Mouse (Mus musculus) limb, embryonic 12.5 days (tissue): Measurements from ENCODE around the gene Cacna1a. TPM values are rescaled to one million over a fixed set of nuclear protein-coding genes. Genes with fewer than 3 reads are reported as not detected.

Source experiments
- ATAC-seq: fragments of 200-750 bp; cut with Nextera tagmentation; 2 replicates; pipeline ENCODE4 v1.8.0; 2017; ENCODE audit warnings: low read depth, moderate TSS enrichment; ENCODE audit not compliant: insufficient number of reproducible peaks, insufficient read depth, low FRiP score, low TSS enrichment
- H3K27ac ChIP-seq: fragments of 300-500 bp; sonication (generic); 2 replicates; pipeline ENCODE4 v1.5.1; 2016; ENCODE audit warnings: mild to moderate bottlenecking, moderate library complexity
- H3K27me3 ChIP-seq: fragments of 300-500 bp; sonication (generic); 2 replicates; pipeline ENCODE4 v1.6.1; 2016; ENCODE audit warnings: mild to moderate bottlenecking, moderate library complexity
- H3K36me3 ChIP-seq: fragments of 300-500 bp; sonication (generic); 2 replicates; pipeline ENCODE4 v1.6.1; 2016; ENCODE audit warnings: mild to moderate bottlenecking, moderate library complexity
- H3K4me1 ChIP-seq: fragments of 300-500 bp; sonication (generic); replicated peaks from 2 replicates; pipeline ENCODE4 v1.6.1; 2016
- H3K4me2 ChIP-seq: fragments of 300-500 bp; sonication (generic); 2 replicates; pipeline ENCODE4 v1.6.1; 2016; ENCODE audit warnings: mild to moderate bottlenecking, moderate library complexity
- H3K4me3 ChIP-seq: fragments of 300-500 bp; sonication (generic); replicated peaks from 2 replicates; pipeline ENCODE4 v1.5.1; 2016; ENCODE audit warnings: mild to moderate bottlenecking
- H3K9ac ChIP-seq: fragments of 300-500 bp; sonication (generic); replicated peaks from 2 replicates; pipeline ENCODE4 v1.6.1; 2016; ENCODE audit warnings: mild to moderate bottlenecking, moderate library complexity
- H3K9me3 ChIP-seq: fragments of 300-500 bp; sonication (generic); 2 replicates; pipeline ENCODE4 v1.6.1; 2016; ENCODE audit warnings: mild to moderate bottlenecking, moderate library complexity
- WGBS: fragments of 180-500 bp; shearing (Covaris S2); methylation state at CpG from one replicate; pipeline ENCODE4 v1.1.7; 2016; 5-methylcytosine and 5-hydroxymethylcytosine counted together
- polyA plus RNA-seq: library from polyadenylated mRNA; unstranded; fragments of >200 nt; fragmentation: Nextera tagmentation; extraction: Ambion mirVana; gene quantifications from 2 replicates; pipeline ENCODE4 v1.2.1, GENCODE M21; 2016

The Cacna1a gene
- polyA plus RNA-seq, 1 experiment from 2014 or later, result 11.9 TPM

DNA sequence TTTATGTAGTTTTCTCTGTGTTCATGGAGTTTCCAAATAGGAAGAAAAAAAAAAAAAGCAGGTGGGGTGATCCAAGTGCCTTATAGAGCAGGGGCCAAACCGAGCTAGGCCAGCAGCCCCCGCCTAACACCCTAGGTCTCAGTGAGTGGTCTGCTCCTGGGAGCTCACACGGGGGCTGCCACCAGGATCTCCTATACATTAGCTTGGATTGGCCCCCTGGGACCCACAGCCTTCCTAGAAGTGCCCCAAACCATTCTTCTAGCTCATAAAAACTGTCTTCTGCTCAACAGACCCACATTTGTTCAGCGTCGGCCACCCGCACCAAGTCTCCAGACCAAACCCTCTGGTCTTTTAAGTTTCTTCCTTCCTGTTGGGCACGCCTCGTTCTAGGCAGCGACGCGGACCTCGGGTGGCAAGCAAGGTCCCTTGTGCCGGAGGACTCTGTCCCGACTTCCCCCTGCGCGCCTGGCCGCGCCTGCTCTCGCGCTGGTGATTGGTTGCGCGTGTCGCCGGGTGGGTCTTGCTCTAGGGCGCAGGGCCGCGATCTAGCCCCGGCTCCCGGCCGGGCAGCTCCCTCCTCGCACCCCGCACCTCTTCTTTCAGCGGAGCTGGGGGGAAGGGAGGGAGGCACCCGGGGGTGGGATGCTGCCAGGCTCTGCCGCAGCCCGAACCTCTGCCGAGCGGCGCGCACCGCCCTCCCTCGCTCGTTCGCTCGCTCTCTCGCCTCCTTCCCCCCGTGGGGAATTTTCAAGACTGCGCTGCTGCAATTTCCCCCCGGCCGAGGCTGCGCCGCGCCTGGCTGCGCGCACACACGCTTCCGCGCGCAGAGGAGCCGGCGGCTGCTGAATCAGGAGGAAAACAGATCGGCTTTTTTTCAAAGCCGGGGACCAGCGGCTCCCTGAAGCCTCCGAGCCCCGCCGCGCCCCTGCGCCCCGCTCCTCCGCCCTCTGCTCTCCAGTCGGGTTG, 25.9 kb downstream of the Cacna1a start:
- H3K4me3 ChIP-seq, result peak overlapping the region; percentile 59

DNA sequence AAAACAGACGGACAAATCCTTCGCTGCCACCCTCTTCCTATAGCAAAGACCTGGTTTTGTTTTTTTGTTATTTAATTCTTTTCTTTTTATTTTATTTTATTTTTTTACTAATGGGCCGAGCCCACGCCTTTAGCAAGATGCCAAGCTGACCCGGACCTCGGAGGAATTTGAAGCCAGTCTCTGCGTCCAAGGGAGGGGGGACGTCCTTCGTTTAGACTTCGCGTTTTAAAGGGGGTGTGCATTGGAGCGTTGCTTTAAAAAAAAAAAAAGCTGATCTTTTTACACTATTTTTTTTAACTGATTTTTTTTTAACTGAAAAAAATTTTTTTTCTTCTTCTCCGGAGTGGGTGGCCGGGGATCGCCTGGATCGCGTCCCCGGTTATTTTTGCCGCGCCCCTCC, 26.7 kb downstream of the Cacna1a start:
- no peak overlapping the region for H3K27ac ChIP-seq
- H3K4me1 ChIP-seq, result peaks cover 16% of the 10 kb centered on the region
- peak overlapping the region; percentile 98 for H3K4me2 ChIP-seq
- H3K9ac ChIP-seq, result peak overlapping the region; percentile 58; the same call in 1 of the 2 replicates
- peaks cover 88% of the 10 kb centered on the region for H3K27me3 ChIP-seq
- H3K36me3 ChIP-seq, result no peaks in the 10 kb centered on the region
- H3K4me3 ChIP-seq, result peak overlapping the region; percentile 59
- WGBS, result 0% methylated on average over 20 of the region's 20 CpGs
- H3K9me3 ChIP-seq, result peaks cover 8% of the 10 kb centered on the region; the same call in 1 of the 2 replicates
- ATAC-seq, result no peak

More for the DNA sequence above, 25.9 kb downstream of the Cacna1a start:
- H3K9me3 ChIP-seq, result peaks cover 8% of the 10 kb centered on the region; the same call in 1 of the 2 replicates
- ATAC-seq, result 0 out of 2 replicates have a peak, but pooled peaks have one; percentile 64
- peak overlapping the region; percentile 42; the same call in 1 of the 2 replicates for H3K27ac ChIP-seq
- H3K9ac ChIP-seq, result peak overlapping the region; percentile 56
- H3K27me3 ChIP-seq, result peaks cover 84% of the 10 kb centered on the region
- H3K4me2 ChIP-seq, result peak overlapping the region; percentile 98
- WGBS, result 2% methylated on average over 72 of the region's 72 CpGs
- H3K36me3 ChIP-seq, result no peaks in the 10 kb centered on the region
- peaks cover 16% of the 10 kb centered on the region for H3K4me1 ChIP-seq

DNA sequence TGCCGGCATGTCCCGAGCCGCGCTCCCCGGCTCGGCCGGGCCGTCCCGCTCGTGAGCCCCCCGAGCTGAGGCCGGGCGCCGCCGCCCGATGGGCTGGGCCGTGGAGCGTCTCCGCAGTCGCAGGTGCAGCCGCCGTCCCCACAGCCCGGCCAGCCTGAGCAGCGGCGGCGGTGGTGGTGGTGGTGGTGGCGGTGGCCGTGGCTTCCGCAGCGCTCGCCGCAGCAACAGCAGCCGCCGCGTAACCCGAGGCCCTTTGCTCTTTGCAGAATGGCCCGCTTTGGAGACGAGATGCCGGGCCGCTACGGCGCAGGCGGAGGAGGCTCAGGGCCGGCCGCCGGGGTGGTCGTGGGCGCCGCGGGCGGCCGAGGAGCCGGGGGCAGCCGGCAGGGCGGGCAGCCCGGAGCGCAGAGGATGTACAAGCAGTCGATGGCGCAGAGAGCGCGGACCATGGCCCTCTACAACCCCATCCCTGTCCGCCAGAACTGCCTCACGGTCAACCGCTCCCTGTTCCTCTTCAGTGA, 27.2 kb downstream of the Cacna1a start:
- Histone ChIP-seq H3K27ac (no peak overlapping the region), H3K27me3 (peaks cover 92% of the 10 kb centered on the region), H3K4me3 (peak overlapping the region; percentile 59), H3K36me3 (no peaks in the 10 kb centered on the region), H3K4me2 (peak overlapping the region; percentile 98), H3K9me3 (peaks cover 8% of the 10 kb centered on the region; the same call in 1 of the 2 replicates), H3K9ac (peak overlapping the region; percentile 58), H3K4me1 (peaks cover 16% of the 10 kb centered on the region)
- no peak for ATAC-seq
- WGBS, result 1% methylated on average over 59 of the region's 64 CpGs

DNA sequence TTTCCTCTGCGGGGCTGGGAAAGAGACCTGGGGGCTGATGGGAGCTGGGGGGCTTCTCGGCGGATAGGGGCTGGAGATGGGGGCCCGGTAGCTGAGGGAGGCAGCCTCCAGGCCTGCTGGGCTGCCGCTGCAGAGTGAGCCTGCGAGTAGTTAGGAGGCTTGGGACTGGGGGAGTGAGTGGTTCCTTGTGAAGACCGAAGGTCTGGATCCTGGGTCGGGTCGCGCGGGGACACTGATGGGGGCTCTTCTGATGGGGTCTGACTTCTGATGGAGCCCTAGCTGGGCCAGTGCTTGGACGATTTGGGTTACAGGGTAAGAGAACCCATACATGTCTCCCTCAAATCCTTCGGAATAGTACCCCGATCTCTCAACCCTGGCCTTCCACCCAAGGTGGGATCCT, 27.8 kb downstream of the Cacna1a start:
- 16% methylated on average over 14 of the region's 14 CpGs for WGBS
- Histone ChIP-seq H3K4me3 (peak overlapping the region; percentile 59), H3K4me2 (peak overlapping the region; percentile 98), H3K4me1 (peaks cover 16% of the 10 kb centered on the region), H3K9ac (peak overlapping the region; percentile 58; the same call in 1 of the 2 replicates), H3K27ac (no peak overlapping the region), H3K9me3 (peaks cover 8% of the 10 kb centered on the region; the same call in 1 of the 2 replicates), H3K36me3 (no peaks in the 10 kb centered on the region), H3K27me3 (peaks cover 88% of the 10 kb centered on the region)
- ATAC-seq, result no peak

DNA sequence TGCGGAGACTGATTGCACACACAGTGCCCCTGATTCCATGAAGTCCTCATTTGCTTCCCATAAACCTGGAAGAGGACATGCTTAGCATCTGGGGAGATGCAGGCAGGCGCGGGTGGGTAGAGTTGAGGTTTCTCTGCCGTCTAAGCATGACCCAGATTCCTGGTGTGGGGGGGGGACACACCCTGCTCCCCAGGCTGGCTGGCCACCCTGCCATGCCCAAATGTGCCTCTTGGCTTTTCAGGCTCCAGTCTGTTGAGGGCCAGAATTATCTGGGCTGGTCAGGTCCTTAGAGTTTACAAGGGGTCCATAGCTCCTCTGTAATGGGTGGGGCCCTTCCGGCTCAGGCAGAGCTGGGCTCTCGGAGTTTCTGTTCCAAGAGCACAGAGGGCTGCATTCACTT, 28.7 kb downstream of the Cacna1a start:
- H3K4me1 ChIP-seq, result peaks cover 16% of the 10 kb centered on the region
- 69% methylated on average over 6 of the region's 6 CpGs for WGBS
- no peak overlapping the region for H3K4me2 ChIP-seq
- no peak overlapping the region for H3K27ac ChIP-seq
- peaks cover 79% of the 10 kb centered on the region for H3K27me3 ChIP-seq
- no peak for ATAC-seq
- no peak overlapping the region for H3K4me3 ChIP-seq
- peaks cover 8% of the 10 kb centered on the region; the same call in 1 of the 2 replicates for H3K9me3 ChIP-seq
- no peaks in the 10 kb centered on the region for H3K36me3 ChIP-seq
- no peak overlapping the region for H3K9ac ChIP-seq

DNA sequence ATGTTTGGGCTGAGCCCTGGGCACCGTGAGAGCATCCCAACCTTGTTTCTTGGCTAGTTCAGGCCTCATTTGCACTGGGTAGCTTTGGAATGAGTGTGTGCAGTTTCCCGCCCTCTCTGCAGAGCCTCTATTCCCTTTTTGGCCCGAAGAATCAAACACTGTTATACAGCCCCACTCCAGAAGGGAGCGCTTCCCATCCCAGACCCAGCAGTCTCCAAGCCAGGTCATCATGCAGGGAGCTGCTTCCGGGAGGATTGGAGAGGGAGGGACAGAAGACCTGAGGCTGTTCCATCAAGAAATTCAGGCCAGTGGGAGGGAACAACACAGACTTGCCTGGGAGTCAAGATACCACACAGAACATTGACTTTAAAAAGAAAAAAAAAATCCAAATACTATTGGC, 29.6 kb downstream of the Cacna1a start:
- Histone ChIP-seq H3K27me3 (peaks cover 70% of the 10 kb centered on the region), H3K4me1 (peaks cover 16% of the 10 kb centered on the region), H3K36me3 (no peaks in the 10 kb centered on the region), H3K4me2 (no peak overlapping the region), H3K9ac (no peak overlapping the region), H3K9me3 (peaks cover 8% of the 10 kb centered on the region; the same call in 1 of the 2 replicates), H3K27ac (no peak overlapping the region), H3K4me3 (no peak overlapping the region)
- ATAC-seq, result no peak
- 46% methylated on average over 5 of the region's 5 CpGs for WGBS

DNA sequence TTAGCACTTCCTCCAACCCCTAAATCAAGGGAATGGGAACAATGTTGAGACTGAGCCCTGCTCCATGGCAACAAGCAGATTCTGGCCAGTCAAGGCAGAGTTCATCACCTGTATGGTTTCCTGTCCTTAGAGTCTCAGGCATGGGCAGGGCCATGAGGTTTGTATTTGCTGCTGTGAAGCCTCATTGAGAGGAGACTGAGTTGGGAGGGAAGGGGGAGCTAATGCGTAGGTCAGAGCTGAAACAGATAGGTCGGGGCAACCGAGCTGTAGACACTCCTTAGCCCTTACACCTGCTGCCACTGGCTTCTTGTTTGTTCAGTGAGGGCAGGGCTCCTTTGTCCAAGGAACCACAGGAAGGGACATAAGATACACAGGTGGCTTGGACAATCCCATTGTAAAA, 36.2 kb downstream of the Cacna1a start:
- Histone ChIP-seq H3K27me3 (peaks cover 11% of the 10 kb centered on the region; the same call in 1 of the 2 replicates), H3K4me3 (no peak overlapping the region), H3K36me3 (no peaks in the 10 kb centered on the region), H3K9ac (no peak overlapping the region), H3K4me1 (no peaks in the 10 kb centered on the region), H3K27ac (no peak overlapping the region), H3K4me2 (no peak overlapping the region), H3K9me3 (no peaks in the 10 kb centered on the region)
- no peak for ATAC-seq
- WGBS, result 85% methylated on average over 3 of the region's 3 CpGs

DNA sequence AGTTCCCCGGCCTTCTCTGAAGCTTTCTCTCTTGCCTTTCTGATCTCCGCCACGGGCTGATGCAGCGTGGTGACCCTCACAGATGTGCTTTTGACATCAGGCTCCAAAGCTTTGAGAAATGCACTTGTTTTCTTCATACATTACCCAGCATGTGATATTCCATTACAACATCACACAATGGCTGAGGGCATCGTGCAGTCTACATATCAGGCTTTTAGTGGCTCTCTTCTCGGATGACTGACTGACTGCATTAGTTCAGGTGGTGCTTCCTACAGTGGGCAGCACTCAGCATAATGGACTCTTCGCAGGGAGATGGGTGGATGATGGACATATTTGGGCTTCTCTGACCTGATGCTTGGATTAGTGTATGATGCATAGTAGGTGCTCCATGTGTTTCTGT, 37.8 kb downstream of the Cacna1a start:
- H3K4me2 ChIP-seq, result no peak overlapping the region
- ATAC-seq, result no peak
- 80% methylated on average over 7 of the region's 7 CpGs for WGBS
- no peak overlapping the region for H3K27ac ChIP-seq
- no peaks in the 10 kb centered on the region for H3K4me1 ChIP-seq
- 0 out of 2 replicates have a peak, but pooled peaks cover 2% of the 10 kb centered on the region for H3K27me3 ChIP-seq
- H3K9ac ChIP-seq, result no peak overlapping the region
- no peaks in the 10 kb centered on the region for H3K36me3 ChIP-seq
- H3K4me3 ChIP-seq, result no peak overlapping the region
- H3K9me3 ChIP-seq, result no peaks in the 10 kb centered on the region

DNA sequence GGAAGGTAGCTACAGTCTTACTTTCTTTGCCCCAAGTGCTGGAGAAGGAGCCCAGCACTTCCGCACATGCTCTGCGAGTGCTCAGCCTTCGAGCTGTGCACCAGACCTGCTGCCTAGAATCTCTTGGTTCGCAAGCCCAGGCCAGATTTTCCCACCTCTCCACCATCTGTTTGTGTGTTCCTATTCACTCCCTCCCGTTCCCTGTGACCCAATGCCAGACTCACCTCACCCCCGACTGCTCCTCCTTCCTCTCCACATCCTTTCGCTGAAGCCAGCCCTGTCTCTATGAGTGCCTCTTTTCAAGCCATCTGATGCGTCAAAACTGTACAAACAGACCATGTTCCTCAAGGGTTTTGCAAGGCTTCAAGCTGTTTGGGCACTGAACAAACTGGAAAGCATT, 38.3 kb downstream of the Cacna1a start:
- WGBS, result 84% methylated on average over 8 of the region's 8 CpGs
- Histone ChIP-seq H3K9me3 (no peaks in the 10 kb centered on the region), H3K27ac (no peak overlapping the region), H3K9ac (no peak overlapping the region), H3K4me2 (no peak overlapping the region), H3K36me3 (no peaks in the 10 kb centered on the region), H3K27me3 (0 out of 2 replicates have a peak, but pooled peaks cover 2% of the 10 kb centered on the region), H3K4me1 (no peaks in the 10 kb centered on the region), H3K4me3 (no peak overlapping the region)
- ATAC-seq, result no peak

DNA sequence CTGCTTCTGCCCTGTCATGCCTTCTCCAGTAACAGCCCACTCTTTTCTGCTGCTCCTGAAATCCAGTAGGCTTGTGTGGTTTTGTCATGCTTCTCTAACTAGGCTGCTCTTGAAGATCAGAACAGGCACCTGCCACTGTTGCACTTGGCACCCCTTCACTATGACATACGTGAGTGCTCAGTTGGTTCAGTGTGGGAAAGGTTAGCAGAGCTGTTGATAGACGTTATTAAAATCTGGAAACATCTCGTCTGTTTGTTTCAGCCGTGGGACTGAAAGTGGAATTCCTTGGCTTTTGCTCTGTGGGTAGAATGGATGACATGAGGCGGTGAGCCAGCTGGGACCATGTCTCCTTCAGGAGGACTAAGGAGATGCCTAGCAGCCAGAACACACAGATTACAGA, 39.8 kb downstream of the Cacna1a start:
- Histone ChIP-seq H3K4me3 (no peak overlapping the region), H3K27me3 (0 out of 2 replicates have a peak, but pooled peaks cover 2% of the 10 kb centered on the region), H3K27ac (no peak overlapping the region), H3K4me1 (no peaks in the 10 kb centered on the region), H3K9me3 (no peaks in the 10 kb centered on the region), H3K4me2 (no peak overlapping the region), H3K9ac (no peak overlapping the region), H3K36me3 (no peaks in the 10 kb centered on the region)
- 87% methylated on average over 5 of the region's 5 CpGs for WGBS
- no peak for ATAC-seq

DNA sequence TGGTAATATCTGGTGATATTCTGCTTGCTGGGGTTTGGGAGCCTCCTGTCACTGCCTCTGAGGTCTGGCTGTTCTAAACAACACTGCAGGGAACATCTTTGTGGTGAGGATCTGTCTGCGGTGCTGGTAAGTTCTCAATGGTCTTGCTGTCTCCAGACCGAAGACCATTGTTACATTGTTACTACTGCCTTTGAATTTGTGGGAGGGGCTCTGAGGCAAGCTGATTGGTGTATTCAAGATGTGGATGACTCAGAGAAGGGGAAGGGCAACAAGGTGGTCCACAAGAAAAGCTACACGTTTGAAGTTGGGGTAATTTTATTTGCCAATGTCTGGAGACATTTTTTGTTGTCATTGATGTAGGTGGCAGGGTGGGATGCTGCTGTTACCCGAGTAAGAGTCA, 40.8 kb downstream of the Cacna1a start:
- Histone ChIP-seq H3K36me3 (no peaks in the 10 kb centered on the region), H3K4me2 (no peak overlapping the region), H3K9ac (no peak overlapping the region), H3K4me3 (no peak overlapping the region), H3K4me1 (no peaks in the 10 kb centered on the region), H3K27ac (no peak overlapping the region), H3K9me3 (no peaks in the 10 kb centered on the region), H3K27me3 (0 out of 2 replicates have a peak, but pooled peaks cover 2% of the 10 kb centered on the region)
- ATAC-seq, result no peak
- WGBS, result 49% methylated on average over 4 of the region's 4 CpGs
